Mouse (Mus musculus): ENCODE data around the gene Gm20662.

The Gm20662 gene

DNA sequence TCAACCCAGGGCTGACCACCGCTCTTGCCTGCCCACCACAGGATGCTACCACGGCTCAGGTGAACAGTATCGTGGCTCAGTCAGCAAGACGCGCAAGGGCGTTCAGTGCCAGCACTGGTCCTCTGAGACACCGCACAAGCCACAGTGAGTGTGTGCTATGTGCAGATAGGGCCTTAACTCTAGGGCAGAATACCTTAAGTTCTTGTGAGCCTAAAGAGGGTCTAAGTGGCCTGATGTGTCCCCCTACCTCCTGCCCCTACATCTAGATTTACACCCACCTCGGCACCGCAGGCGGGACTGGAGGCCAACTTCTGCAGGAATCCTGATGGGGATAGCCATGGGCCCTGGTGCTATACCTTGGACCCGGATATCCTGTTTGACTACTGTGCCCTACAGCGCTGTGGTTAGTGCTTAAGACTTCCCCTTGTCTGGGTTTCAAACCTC is 86.9 kb downstream of the Gm20662 start, which contains the start of gene Rnf123:
TSS of gene Rnf123 (minus strand) at position 359 of the 444 bp plus-strand sequence.
- ATAC-seq (ENCODE audit: low TSS enrichment), result no peak

DNA sequence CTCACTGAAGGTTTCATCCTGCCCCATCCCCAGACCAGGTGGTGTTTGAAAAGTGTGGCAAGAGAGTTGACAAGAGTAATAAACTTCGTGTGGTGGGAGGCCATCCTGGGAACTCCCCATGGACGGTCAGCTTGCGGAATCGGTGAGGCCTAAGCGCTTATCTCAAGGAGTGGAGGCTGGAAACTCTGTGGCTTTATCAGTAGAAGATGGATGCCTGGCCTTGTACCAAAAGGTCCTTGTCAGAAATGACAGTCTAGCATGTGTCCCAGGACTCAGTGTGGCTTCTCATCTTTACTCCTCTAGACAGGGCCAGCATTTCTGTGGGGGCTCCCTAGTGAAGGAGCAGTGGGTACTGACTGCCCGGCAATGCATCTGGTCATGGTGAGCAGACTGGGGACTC is 87.4 kb downstream of the Gm20662 start:
- no peak for ATAC-seq (ENCODE audit: low TSS enrichment)

DNA sequence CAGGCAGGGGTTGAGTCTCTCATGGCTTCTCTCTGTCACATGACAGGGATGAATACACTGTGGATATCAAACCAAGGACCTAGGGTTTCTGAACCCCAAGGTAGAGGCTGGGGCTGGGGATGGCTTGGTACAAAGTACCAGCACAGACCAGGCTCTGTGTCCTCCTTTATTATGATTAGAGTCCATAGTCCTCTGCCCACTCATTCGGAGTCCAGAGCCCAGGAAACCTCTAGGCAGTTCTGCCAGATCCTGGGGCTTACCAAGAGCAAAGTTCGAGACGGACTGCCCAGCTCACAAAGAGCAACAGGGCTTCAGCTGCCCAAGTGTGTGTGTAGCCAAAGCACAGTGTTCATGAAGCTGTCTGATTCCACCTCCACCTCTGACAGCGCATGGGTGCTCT is 89.1 kb downstream of the Gm20662 start:
- no peak for ATAC-seq (ENCODE audit: low TSS enrichment)

DNA sequence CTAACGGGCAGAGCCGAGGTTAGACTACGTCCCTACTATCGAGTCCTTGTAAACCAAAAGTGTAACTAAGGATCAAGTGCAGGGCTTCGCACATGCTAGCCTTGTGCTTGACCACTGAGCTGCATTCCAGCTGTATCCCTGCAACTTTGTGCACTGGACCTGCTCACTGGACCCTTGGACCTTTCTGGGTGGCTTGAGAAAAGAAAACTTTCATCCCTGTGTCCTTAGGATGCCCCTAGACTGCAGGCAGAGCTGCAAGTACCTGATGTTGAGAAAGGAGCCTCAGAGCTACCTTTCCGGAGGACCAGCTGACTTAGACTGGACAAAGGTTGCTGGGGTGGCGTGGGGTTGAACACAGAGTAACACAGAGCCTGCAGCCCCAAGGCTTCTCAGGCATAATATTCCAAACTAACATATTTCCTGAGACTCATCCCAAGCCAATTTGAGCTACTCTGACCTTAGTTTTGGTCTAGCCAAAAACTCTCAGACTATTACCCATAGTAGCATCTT is 94.5 kb downstream of the Gm20662 start:
- ATAC-seq (ENCODE audit: low TSS enrichment), result no peak

DNA sequence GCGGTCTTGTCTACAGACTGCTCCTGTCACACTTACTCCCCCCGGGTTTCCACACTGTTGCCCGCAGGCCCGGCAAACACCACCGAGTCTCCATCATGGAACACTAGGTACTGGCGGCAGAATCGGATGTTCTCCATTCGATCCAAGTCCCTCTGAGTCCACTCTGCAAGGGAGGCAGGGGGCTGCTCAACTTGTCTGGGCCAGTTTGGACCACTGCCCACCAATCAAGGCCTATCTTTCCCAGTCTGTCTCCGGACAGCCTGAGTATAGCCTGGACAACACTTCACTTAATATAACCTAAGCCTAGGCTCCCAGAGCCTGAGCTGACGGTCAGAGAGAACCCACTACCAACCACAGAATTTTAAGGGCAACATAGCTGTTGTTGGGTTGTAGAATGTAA is 97.4 kb downstream of the Gm20662 start:
- no peak for ATAC-seq (ENCODE audit: low TSS enrichment)

DNA sequence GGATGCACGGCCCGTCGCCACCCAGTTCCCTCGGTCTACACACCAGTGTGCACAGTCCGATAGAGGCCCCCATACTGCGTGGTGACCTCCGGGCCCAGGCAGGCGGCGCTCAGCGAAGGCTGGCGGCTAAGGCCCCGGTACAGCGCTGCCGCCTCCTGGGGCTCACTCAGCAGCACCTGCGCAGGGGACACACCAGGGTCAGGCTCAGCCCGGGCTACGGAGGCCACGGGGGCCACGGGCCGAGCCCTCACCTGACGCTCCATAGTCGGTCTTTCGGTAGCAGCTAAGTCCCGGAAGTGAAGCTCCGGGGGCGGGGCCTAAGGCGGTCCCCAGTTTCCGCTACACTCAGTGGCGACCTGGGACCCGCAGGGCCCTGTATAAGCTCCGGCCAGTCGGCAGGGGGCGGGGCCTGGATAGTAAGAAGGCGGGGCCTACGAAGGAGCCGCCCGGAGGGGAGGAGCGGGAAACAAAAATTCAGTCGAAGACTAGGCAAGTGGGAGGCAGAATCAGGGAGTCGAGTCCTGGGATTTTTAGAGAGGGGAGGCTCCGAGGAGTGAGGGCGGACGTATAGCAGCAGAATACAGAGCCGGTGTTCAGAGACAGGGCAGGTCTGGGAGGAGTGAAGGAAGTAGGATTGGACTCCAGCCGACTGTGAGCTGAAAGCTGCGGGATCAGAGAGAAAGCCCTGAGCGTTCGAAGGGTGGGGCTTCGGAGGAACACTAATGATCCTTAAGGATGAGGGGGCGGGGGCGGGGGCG is 98.2 kb downstream of the Gm20662 start, which contains the start of gene Apeh:
TSS of gene Apeh (minus strand) at position 423 of the 758 bp plus-strand sequence.
- ATAC-seq (ENCODE audit: low TSS enrichment), result peak; percentile 50
